Mouse (Mus musculus): ENCODE results near the gene Inpp5d. TPM values are rescaled to one million over a fixed set of nuclear protein-coding genes. Genes with fewer than 3 reads are reported as not detected.
A peak's percentile ranks its signal among the peaks of the same experiment; 100 is the strongest.

Gene Inpp5d
- polyA plus RNA-seq, 1 experiment = 1.7 TPM

DNA sequence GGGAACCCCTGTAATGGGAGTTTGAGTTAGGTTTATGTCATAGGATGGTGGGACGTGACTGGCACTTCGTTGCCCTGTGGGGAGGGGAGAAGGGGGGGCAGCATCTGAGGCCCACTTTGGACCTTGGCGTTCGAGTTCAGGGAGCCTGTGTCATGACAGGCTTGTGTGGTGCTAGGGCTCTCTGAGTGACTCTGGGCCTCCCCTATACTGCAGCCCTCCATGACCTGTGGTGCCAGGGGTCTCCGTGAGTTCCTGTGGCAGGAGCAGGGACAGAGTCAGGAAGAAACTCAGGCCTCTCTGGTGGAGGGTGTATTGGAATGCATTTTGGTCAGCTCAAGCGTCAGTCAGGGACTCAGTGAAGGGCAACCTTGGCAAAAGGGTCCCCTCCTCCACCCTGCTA lies 581 bp downstream of the Inpp5d start:
- no peak for TF ChIP-seq TAL1 (IDR thresholded peaks at IDR 0.05; ENCODE audit: low read length)
- no peak for TF ChIP-seq GATA1 (IDR thresholded peaks at IDR 0.05; ENCODE audit: low read length)
- Histone ChIP-seq H3K4me1 (ENCODE audit: control insufficient read depth) (peaks cover 71% of the 10 kb centered on the region), H3K4me3 (replicated peaks) (peak overlapping the region; percentile 63)

DNA sequence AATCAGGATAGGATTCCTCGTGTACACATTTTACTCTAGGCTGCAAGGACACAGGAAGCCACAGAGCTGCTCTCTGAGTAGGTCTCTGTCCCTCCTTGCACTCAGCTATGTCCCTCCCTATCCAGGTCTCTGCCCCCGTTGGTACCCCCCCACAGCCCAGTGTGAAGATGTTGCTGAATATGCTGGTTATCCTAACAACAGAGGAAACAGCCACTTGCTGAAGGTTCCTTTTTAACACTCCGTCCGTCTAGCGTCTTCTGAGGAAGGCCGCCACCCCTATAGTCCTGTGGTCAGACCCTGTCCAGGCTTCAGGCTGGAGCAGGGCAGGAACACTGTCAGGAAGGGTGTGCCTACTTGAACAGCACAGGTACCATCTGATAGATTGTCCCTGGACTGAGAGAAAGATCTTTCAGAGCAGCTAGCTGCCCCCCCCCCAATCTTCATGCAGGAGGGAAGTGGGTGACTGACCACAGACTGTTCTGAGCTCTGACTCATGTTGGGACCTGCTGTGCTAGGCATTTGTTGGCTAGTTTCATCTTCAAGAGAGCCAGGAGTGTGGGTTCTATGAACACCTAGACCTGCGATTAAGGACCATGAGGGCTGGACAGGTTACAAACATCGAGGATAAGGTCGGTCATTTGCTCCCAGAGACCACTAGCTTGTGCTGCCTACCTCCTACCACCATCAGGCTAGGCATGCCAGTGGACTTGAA lies 1.2 kb downstream of the Inpp5d start:
- peak overlapping the region; percentile 63 for H3K4me3 ChIP-seq (replicated peaks)
- no peaks in the 10 kb centered on the region for H3K9me3 ChIP-seq (ENCODE audit: control insufficient read depth, low read length)
- peaks cover 2% of the 10 kb centered on the region; the same call in 1 of the 2 replicates for H3K36me3 ChIP-seq (ENCODE audit: control insufficient read depth)
- TF ChIP-seq GATA1 (IDR thresholded peaks at IDR 0.05; ENCODE audit: low read length) (no peak), TAL1 (IDR thresholded peaks at IDR 0.05; ENCODE audit: low read length) (no peak)
- no peaks in the 10 kb centered on the region for H3K27me3 ChIP-seq (ENCODE audit: control insufficient read depth)
- H3K4me1 ChIP-seq (ENCODE audit: control insufficient read depth) = peaks cover 78% of the 10 kb centered on the region

More for the DNA sequence above, 581 bp downstream of the Inpp5d start:
- peaks cover 2% of the 10 kb centered on the region; the same call in 1 of the 2 replicates for H3K36me3 ChIP-seq (ENCODE audit: control insufficient read depth)
- no peaks in the 10 kb centered on the region for H3K27me3 ChIP-seq (ENCODE audit: control insufficient read depth)
- no peaks in the 10 kb centered on the region for H3K9me3 ChIP-seq (ENCODE audit: control insufficient read depth, low read length)

DNA sequence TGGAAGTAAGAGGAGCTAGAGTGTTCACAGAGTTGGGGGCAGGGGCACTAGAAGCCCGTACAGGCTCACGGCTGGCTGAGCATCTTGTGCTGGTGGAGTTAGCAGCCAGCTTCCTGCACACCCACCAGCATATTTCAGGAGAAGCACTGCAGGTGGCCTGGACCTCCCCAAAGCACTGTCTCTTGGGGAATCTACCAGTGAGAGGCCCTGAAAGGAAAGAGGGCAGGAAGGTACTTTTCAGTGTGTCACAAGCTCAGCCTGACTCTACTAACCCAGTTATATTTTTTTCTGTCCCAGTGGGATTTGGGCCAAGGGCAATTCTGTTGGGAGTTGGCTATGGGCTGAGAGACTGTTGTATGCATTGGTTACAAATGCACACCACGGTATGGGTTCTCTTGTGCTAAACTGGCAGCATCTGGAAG lies 1.8 kb downstream of the Inpp5d start:
- H3K36me3 ChIP-seq (ENCODE audit: control insufficient read depth) = peaks cover 2% of the 10 kb centered on the region; the same call in 1 of the 2 replicates
- TF ChIP-seq GATA1 (IDR thresholded peaks at IDR 0.05; ENCODE audit: low read length) (no peak), TAL1 (IDR thresholded peaks at IDR 0.05; ENCODE audit: low read length) (no peak)
- no peaks in the 10 kb centered on the region for H3K9me3 ChIP-seq (ENCODE audit: control insufficient read depth, low read length)
- peaks cover 79% of the 10 kb centered on the region for H3K4me1 ChIP-seq (ENCODE audit: control insufficient read depth)
- no peaks in the 10 kb centered on the region for H3K27me3 ChIP-seq (ENCODE audit: control insufficient read depth)
- H3K4me3 ChIP-seq (replicated peaks) = peak overlapping the region; percentile 63

DNA sequence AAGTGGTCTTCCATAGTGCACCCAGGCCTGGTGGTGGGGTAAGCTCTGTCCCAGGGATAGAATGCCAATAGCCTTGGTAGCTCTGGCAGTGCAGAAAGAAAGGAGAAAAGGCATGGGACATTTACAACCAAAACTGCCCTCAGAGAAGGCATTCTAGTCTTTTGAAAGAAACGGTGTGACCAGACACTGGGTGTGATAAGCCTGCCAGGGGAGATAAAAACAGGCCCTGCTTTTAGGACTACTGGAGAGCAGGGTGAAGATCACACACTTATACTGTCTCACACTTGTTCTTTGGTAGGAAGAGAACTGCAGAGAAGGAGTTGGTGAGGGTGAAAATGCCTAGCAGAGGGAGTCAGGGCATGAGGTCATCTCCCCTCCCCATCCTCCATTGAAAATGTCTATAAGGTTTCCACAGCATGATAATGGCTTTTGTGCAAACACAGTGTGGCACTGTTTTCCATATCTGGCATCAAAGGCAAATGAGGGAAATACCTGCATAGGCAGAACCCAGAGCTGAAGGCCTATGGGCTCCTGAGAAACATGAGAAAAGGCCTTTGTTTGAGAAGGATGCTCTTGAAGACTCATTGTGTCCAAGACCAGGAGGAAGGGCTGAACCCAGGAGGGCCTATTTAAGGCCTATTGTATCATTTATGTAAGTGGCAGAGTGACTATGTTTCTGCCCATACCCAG lies 4.0 kb downstream of the Inpp5d start:
- no peak for TF ChIP-seq TAL1 (IDR thresholded peaks at IDR 0.05; ENCODE audit: low read length)
- peak; percentile 52 for TF ChIP-seq GATA1 (IDR thresholded peaks at IDR 0.05; ENCODE audit: low read length)
- Histone ChIP-seq H3K9me3 (ENCODE audit: control insufficient read depth, low read length) (no peaks in the 10 kb centered on the region), H3K4me1 (ENCODE audit: control insufficient read depth) (peaks cover 98% of the 10 kb centered on the region), H3K27me3 (ENCODE audit: control insufficient read depth) (no peaks in the 10 kb centered on the region), H3K4me3 (replicated peaks) (no peak overlapping the region), H3K36me3 (ENCODE audit: control insufficient read depth) (peaks cover 5% of the 10 kb centered on the region; the same call in 1 of the 2 replicates)

DNA sequence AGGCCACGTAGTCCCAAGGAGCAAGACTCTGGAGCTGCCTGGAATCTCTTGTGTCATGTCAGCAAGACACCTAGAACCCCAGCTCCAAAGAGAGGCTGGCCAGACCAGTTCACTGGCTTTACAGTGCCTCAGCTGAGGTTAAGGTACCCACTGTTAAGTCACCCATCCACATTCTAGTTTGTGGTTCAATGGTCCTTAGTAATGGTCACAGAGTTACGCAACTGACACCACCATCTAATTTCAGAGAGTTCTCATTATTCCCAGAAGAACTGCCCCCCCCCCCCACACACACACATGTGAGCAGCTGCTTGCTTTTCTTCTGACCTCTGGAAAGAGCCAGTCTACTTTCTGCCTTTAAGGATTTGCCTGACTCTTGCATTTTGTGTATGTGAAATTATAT lies 4.7 kb downstream of the Inpp5d start:
- peaks cover 5% of the 10 kb centered on the region; the same call in 1 of the 2 replicates for H3K36me3 ChIP-seq (ENCODE audit: control insufficient read depth)
- H3K27me3 ChIP-seq (ENCODE audit: control insufficient read depth) = no peaks in the 10 kb centered on the region
- H3K4me1 ChIP-seq (ENCODE audit: control insufficient read depth) = peaks cover 98% of the 10 kb centered on the region
- no peak for TF ChIP-seq GATA1 (IDR thresholded peaks at IDR 0.05; ENCODE audit: low read length)
- no peak for TF ChIP-seq TAL1 (IDR thresholded peaks at IDR 0.05; ENCODE audit: low read length)
- H3K4me3 ChIP-seq (replicated peaks) = no peak overlapping the region
- H3K9me3 ChIP-seq (ENCODE audit: control insufficient read depth, low read length) = no peaks in the 10 kb centered on the region

DNA sequence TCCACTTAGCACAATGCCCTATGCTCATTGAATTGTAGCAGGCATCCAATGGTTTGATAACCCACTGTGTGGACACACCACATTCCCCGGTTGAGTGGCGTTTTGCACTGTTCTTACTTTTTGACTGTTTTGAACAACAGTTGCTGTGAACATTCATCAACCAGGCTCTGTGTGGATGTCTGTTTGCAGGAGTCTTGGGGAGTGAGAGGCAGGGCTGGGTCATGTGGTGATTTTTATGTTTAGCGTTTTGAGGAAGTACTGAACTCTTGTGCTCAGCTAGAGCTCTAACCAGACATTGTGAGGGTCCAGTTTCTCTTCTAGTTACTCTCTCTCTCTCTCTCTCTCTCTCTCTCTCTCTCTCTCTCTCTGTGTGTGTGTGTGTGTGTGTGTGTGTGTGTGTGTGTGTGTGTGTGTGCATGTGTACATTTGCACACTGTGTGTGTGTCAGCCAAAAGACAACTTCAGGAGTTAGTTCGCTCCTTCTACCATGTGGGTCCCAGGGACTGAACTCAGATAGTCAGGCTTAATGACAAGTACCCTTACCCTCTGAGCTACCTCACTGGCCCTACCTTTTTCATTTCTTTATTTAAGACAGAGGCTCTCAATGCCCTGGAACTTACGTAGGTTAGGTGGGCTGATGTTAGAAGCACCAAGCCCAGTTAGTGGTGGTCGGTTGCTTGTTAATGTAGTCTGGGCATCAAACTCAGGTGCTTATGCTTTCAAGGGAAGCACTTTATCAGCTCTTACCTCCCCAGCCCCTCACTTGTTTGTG lies 5.3 kb downstream of the Inpp5d start:
- Histone ChIP-seq H3K4me1 (ENCODE audit: control insufficient read depth) (peaks cover 98% of the 10 kb centered on the region), H3K4me3 (replicated peaks) (no peak overlapping the region), H3K36me3 (ENCODE audit: control insufficient read depth) (peaks cover 5% of the 10 kb centered on the region; the same call in 1 of the 2 replicates), H3K9me3 (ENCODE audit: control insufficient read depth, low read length) (no peaks in the 10 kb centered on the region), H3K27me3 (ENCODE audit: control insufficient read depth) (no peaks in the 10 kb centered on the region)
- no peak for TF ChIP-seq TAL1 (IDR thresholded peaks at IDR 0.05; ENCODE audit: low read length)
- TF ChIP-seq GATA1 (IDR thresholded peaks at IDR 0.05; ENCODE audit: low read length) = no peak

DNA sequence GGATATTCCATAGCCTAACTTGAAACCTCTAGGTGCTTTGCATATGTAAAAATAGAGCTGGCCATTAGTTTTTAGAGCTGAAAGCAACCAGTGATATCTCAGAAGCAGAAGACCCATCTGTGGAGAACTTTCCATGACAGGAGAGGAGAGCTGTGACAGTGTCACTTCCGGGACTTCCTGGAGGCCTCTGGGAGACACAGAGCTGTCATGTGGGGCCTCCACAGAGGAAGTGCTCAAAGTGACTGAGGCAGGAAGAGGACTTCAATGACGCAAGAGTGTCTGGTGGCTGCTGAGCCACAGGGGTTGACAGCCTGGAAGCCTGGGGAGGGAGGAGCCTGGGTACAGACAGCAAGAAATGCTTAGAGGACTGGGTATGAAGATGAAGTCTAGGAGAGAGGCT lies 6.2 kb downstream of the Inpp5d start:
- Histone ChIP-seq H3K9me3 (ENCODE audit: control insufficient read depth, low read length) (no peaks in the 10 kb centered on the region), H3K36me3 (ENCODE audit: control insufficient read depth) (peaks cover 5% of the 10 kb centered on the region; the same call in 1 of the 2 replicates), H3K4me1 (ENCODE audit: control insufficient read depth) (peaks cover 97% of the 10 kb centered on the region), H3K27me3 (ENCODE audit: control insufficient read depth) (no peaks in the 10 kb centered on the region), H3K4me3 (replicated peaks) (no peak overlapping the region)
- TF ChIP-seq TAL1 (IDR thresholded peaks at IDR 0.05; ENCODE audit: low read length) = no peak
- TF ChIP-seq GATA1 (IDR thresholded peaks at IDR 0.05; ENCODE audit: low read length) = no peak

DNA sequence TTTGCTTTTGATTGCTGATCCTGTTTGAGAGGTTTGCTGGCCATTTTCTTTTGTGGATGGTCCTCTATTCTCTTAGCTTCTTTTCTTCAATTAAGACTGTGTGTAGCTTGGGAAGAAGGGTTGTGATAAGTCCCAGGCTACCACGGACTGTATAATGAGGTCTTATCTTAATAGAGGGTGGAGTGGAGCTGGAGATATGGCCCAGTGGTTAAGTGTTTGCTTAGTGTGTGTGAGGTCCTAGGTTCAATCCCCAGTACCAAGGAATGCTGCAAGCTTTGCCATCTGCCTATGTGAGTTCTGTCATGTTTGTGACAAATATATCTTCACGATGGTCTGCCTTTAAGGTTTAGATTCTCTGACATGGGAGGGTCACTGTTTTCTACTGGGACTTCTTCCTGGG lies 8.0 kb downstream of the Inpp5d start:
- H3K27me3 ChIP-seq (ENCODE audit: control insufficient read depth) = no peaks in the 10 kb centered on the region
- peaks cover 99% of the 10 kb centered on the region for H3K4me1 ChIP-seq (ENCODE audit: control insufficient read depth)
- no peak for TF ChIP-seq TAL1 (IDR thresholded peaks at IDR 0.05; ENCODE audit: low read length)
- TF ChIP-seq GATA1 (IDR thresholded peaks at IDR 0.05; ENCODE audit: low read length) = no peak
- no peak overlapping the region for H3K4me3 ChIP-seq (replicated peaks)
- no peaks in the 10 kb centered on the region for H3K9me3 ChIP-seq (ENCODE audit: control insufficient read depth, low read length)
- peaks cover 3% of the 10 kb centered on the region; the same call in 1 of the 2 replicates for H3K36me3 ChIP-seq (ENCODE audit: control insufficient read depth)

DNA sequence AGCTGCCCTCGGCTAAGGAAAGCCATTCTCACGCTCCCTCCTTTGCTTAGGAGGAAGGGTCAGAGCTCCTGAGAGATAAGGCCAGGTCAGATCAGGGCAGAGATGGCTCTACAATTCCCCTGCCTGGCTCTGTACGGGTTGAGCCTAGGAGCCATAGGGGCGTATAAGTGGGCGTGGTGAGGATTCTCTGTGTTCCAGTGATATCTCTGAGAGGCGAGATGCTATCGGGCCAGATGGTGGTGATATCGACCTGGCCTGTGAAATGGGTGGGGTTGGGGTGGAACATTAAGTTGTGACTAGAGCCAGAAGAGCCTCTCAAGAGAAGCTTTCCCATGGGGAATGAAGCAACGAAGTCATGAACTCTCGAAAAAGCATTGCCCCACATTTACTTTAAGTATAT lies 11.5 kb downstream of the Inpp5d start:
- H3K27me3 ChIP-seq (ENCODE audit: control insufficient read depth) = no peaks in the 10 kb centered on the region
- peaks cover 7% of the 10 kb centered on the region for H3K36me3 ChIP-seq (ENCODE audit: control insufficient read depth)
- TF ChIP-seq GATA1 (IDR thresholded peaks at IDR 0.05; ENCODE audit: low read length) (0 out of 2 replicates have a peak, but pooled peaks have one; percentile 21), TAL1 (IDR thresholded peaks at IDR 0.05; ENCODE audit: low read length) (no peak)
- no peak overlapping the region for H3K4me3 ChIP-seq (replicated peaks)
- peaks cover 83% of the 10 kb centered on the region for H3K4me1 ChIP-seq (ENCODE audit: control insufficient read depth)
- no peaks in the 10 kb centered on the region for H3K9me3 ChIP-seq (ENCODE audit: control insufficient read depth, low read length)

Measured in erythroblast, embryonic 14.5 days (primary cell).